Mouse (Mus musculus) forebrain, embryonic 15.5 days (tissue): ENCODE results near the gene Vars2. TPM values are rescaled to one million over a fixed set of nuclear protein-coding genes. Genes with fewer than 3 reads are reported as not detected.

ENCODE experiments used
- ATAC-seq: fragments of 200-750 bp; cut with Nextera tagmentation; replicated peaks from 2 replicates; pipeline ENCODE4 v1.8.0; 2017; ENCODE audit warnings: mild to moderate bottlenecking, moderate TSS enrichment, moderate library complexity
- H3K27ac ChIP-seq: fragments of 300-500 bp; sonication (generic); replicated peaks from 2 replicates; pipeline ENCODE4 v1.5.1; 2015; ENCODE audit warnings: mild to moderate bottlenecking, inconsistent platforms
- H3K27me3 ChIP-seq: fragments of 300-500 bp; sonication (generic); 2 replicates; pipeline ENCODE4 v1.6.1; 2015; ENCODE audit warnings: inconsistent platforms
- H3K36me3 ChIP-seq: fragments of 300-500 bp; sonication (generic); 2 replicates; pipeline ENCODE4 v1.6.1; 2015; ENCODE audit warnings: mild to moderate bottlenecking, inconsistent platforms
- H3K4me1 ChIP-seq: fragments of 300-500 bp; sonication (generic); 2 replicates; pipeline ENCODE4 v1.6.1; 2015; ENCODE audit warnings: inconsistent platforms
- H3K4me2 ChIP-seq: fragments of 300-500 bp; sonication (generic); replicated peaks from 2 replicates; pipeline ENCODE4 v1.6.1; 2015; ENCODE audit warnings: mild to moderate bottlenecking, inconsistent platforms
- H3K4me3 ChIP-seq: fragments of 300-500 bp; sonication (generic); 2 replicates; pipeline ENCODE4 v1.5.1; 2015; ENCODE audit warnings: mild to moderate bottlenecking, inconsistent platforms
- H3K9ac ChIP-seq: fragments of 300-500 bp; sonication (generic); replicated peaks from 2 replicates; pipeline ENCODE4 v1.6.1; 2015; ENCODE audit warnings: mild to moderate bottlenecking, inconsistent platforms
- H3K9me3 ChIP-seq: fragments of 300-500 bp; sonication (generic); 2 replicates; pipeline ENCODE4 v1.6.1; 2016; ENCODE audit warnings: inconsistent platforms
- WGBS: fragments of 180-500 bp; shearing (Covaris S2); methylation state at CpG from one replicate; pipeline ENCODE4 v1.1.7; 2015; ENCODE audit warnings: mixed read lengths; 5-methylcytosine and 5-hydroxymethylcytosine counted together
- polyA plus RNA-seq: library from polyadenylated mRNA; unstranded; fragments of >200 nt; fragmentation: Nextera tagmentation; extraction: Ambion mirVana; gene quantifications from 2 replicates; pipeline ENCODE4 v1.2.1, GENCODE M21; 2015

The Vars2 gene
- polyA plus RNA-seq, 1 experiment from 2014 or later: 18.1 TPM

DNA sequence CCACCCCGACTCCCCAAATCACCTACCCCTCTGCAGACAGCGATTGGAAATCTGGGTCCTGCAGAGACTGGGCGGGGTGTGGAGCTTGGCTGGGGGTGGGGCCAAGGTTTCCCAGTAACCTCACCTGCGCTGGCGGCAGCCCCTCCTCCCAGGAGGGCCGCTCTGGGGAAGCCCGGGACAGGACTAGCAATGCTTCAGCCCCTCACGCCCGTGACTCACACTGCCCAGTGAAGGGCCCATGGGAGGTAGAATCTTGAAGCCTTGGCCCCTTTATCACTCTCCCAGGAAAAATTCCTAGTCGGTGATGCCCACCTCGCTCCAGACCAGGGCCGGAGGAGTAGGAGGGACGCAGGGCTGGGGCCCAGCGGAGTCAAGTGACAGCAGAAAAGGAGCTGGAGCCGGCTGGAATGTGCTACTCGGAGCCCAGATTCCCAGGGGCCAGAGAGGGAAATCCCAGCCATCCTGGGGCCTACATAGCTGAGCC is 34.6 kb upstream of the Vars2 start:
- Histone ChIP-seq H3K4me2 (peak overlapping the region; percentile 89), H3K4me1 (peaks cover 74% of the 10 kb centered on the region), H3K4me3 (peak overlapping the region; percentile 67), H3K36me3 (no peaks in the 10 kb centered on the region), H3K9ac (peak overlapping the region; percentile 84), H3K27me3 (no peaks in the 10 kb centered on the region), H3K9me3 (no peaks in the 10 kb centered on the region), H3K27ac (peak overlapping the region; percentile 99)
- WGBS: 1% methylated on average over 16 of the region's 16 CpGs
- no peak for ATAC-seq

DNA sequence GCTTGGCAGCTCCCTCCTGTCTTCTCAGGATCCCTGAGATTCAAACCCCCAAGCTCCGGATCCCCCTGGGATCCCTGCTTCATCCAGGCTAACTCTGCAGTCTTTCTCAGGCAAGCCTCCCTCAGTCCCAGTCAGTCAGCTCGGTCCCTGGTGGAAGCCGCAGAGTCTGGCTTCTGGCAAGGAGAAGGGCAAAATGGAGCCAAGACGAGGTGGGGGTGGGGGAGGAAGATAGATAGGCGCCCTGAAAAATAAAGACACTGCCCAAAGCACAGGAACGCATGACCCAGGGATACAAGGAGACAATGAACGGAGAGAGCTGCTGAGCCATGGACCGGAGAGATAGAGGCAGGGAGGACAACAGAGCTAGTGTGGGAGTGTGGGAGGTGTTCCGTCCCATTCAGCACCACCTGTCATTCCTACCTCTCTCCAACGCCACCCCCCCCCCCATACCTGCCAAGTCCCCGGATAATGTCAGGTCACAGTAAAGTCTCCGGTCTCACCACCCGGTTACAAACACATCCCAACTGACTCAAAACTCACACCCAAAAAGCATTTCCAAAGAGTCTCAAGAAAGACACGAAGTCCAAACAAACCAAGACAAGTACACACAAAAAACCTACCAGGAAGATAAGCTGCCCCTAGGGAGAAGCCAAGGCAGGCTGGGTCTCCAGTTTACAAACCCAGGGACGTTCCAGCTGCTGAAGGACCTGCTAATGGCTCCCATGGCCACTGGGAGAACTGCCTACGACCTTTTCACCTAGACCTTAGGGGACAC is 34.0 kb upstream of the Vars2 start:
- H3K27ac ChIP-seq: peak overlapping the region; percentile 99
- H3K4me3 ChIP-seq: peak overlapping the region; percentile 67
- H3K36me3 ChIP-seq: no peaks in the 10 kb centered on the region
- H3K27me3 ChIP-seq: no peaks in the 10 kb centered on the region
- H3K4me2 ChIP-seq: peak overlapping the region; percentile 89
- ATAC-seq: no peak
- H3K9me3 ChIP-seq: no peaks in the 10 kb centered on the region
- peak overlapping the region; percentile 84 for H3K9ac ChIP-seq
- WGBS: under 1% methylated on average over 16 of the region's 16 CpGs
- H3K4me1 ChIP-seq: peaks cover 80% of the 10 kb centered on the region

GRCm38 (mm10) chr17:35700371-35700961 is 33.1 kb upstream of the Vars2 start:
- WGBS: 1% methylated on average over 33 of the region's 66 CpGs
- H3K9ac ChIP-seq: peak overlapping the region; percentile 84
- H3K27me3 ChIP-seq: no peaks in the 10 kb centered on the region
- H3K36me3 ChIP-seq: no peaks in the 10 kb centered on the region
- H3K9me3 ChIP-seq: no peaks in the 10 kb centered on the region
- H3K27ac ChIP-seq: peak overlapping the region; percentile 99
- peaks cover 79% of the 10 kb centered on the region for H3K4me1 ChIP-seq
- peak; percentile 53 for ATAC-seq
- peak overlapping the region; percentile 67 for H3K4me3 ChIP-seq
- H3K4me2 ChIP-seq: peak overlapping the region; percentile 89

DNA sequence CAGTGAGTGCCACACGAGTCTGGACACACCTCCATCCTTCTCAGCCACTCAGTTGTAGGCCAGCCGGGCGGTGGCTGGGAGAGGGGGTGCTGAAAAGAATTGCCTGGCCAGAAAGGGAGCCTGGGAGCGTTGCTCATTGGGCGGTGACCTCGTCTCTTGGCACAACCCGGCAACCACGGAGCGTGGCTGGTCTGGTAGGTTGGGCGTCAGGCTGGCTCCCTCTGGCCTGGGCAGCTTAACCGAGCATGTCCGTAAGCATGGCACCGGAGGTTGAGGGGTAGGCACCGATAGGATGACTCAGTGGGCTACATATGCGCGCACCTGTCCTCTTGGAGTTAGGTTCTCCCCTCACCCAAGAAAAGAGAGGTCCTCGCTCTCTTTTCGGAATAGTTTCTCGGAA is 32.5 kb upstream of the Vars2 start:
- peak overlapping the region; percentile 99 for H3K27ac ChIP-seq
- H3K9me3 ChIP-seq: no peaks in the 10 kb centered on the region
- 0 out of 2 replicates have a peak, but pooled peaks have one; percentile 1 for ATAC-seq
- peak overlapping the region; percentile 84 for H3K9ac ChIP-seq
- H3K4me2 ChIP-seq: peak overlapping the region; percentile 89
- H3K4me1 ChIP-seq: peaks cover 74% of the 10 kb centered on the region
- H3K4me3 ChIP-seq: peak overlapping the region; percentile 67
- H3K27me3 ChIP-seq: no peaks in the 10 kb centered on the region
- peaks cover 3% of the 10 kb centered on the region; the same call in 1 of the 2 replicates for H3K36me3 ChIP-seq
- WGBS: 1% methylated on average over 19 of the region's 19 CpGs

DNA sequence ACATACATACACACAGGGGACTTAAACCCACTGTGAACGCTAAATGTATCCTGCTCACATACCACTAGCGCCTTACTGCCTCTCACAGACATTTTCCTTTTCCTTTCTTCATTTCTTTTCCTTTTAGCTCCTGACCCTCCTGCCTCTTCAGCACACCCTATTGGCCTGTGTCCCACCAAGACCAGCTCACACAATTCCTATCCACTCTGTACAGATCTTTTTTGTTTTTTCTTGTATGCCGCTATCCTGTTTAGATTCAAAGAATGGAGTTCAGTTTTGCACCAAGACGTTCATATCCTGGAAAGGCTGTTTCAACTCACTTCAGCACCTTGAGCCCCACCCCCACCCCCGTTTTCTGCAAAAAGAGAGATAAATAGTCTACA is 31.1 kb upstream of the Vars2 start:
- Histone ChIP-seq H3K4me2 (peak overlapping the region; percentile 89), H3K9me3 (no peaks in the 10 kb centered on the region), H3K36me3 (peaks cover 8% of the 10 kb centered on the region), H3K27me3 (no peaks in the 10 kb centered on the region), H3K9ac (peak overlapping the region; percentile 71), H3K27ac (peak overlapping the region; percentile 99), H3K4me3 (peak overlapping the region; percentile 47), H3K4me1 (peaks cover 60% of the 10 kb centered on the region)
- no peak for ATAC-seq
- 12% methylated on average over 5 of the region's 5 CpGs for WGBS

DNA sequence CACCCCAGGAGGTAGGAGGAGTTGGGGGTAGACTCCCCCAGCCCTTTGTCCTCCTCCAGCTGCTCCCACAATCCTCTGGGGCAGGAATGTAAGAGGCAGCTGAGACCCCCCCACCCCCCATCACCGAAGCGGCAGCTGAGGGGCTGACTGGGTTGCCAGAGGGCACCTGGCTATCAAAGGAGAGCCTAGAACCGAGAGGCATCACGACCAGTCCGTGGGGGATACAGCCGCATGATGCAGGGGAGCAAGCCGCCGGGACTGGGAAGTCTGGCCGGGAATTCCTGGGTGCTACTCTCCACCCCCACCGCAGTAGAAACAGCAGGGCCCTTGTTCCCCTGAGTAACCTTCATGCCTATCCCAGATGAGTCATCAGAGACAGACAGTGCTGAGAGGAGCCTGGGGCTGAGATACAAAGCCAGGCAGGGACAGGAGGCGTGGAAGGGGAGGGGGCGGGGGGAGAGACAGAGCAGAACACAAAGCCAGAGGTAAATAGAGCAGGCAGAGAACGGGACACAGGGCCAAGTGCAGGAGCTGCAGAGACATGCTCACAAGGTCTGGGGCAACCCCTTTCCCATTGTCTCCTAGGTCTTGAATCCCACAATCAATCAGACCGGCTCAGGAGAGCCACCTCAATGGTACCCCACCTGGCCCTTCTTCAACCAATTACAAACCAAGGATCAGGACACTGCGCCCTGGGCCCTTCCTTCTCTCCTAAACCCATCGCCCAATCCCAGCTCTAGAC is 30.5 kb upstream of the Vars2 start:
- peaks cover 14% of the 10 kb centered on the region for H3K36me3 ChIP-seq
- H3K4me1 ChIP-seq: peaks cover 60% of the 10 kb centered on the region
- peak overlapping the region; percentile 71 for H3K9ac ChIP-seq
- peak overlapping the region; percentile 99 for H3K27ac ChIP-seq
- H3K27me3 ChIP-seq: no peaks in the 10 kb centered on the region
- H3K4me3 ChIP-seq: peak overlapping the region; percentile 47
- H3K4me2 ChIP-seq: peak overlapping the region; percentile 89
- WGBS: under 1% methylated on average over 16 of the region's 16 CpGs
- peak; percentile 54 for ATAC-seq
- no peaks in the 10 kb centered on the region for H3K9me3 ChIP-seq

DNA sequence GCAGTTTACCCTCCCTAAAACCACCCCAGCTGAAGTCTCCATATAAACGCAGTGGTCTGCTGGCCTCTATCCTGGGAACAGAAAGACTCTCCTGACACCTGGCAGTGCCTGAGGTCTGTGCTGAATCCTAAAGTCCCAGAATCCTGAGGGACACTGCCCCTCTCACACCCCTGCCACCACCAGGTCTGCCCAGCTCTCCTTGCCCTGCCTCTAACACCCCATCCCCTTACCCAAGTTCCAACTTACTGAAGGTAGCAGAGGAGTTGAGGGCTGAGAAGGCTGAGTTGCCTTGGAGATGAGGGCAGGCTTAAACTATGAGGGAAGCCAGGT is 30.0 kb upstream of the Vars2 start:
- H3K4me3 ChIP-seq: peak overlapping the region; percentile 47
- peaks cover 19% of the 10 kb centered on the region for H3K36me3 ChIP-seq
- WGBS: 6% methylated on average over 1 of the region's 1 CpGs
- H3K4me2 ChIP-seq: peak overlapping the region; percentile 89
- H3K27me3 ChIP-seq: no peaks in the 10 kb centered on the region
- peak overlapping the region; percentile 71 for H3K9ac ChIP-seq
- peak; percentile 36 for ATAC-seq
- H3K4me1 ChIP-seq: peaks cover 57% of the 10 kb centered on the region
- H3K9me3 ChIP-seq: no peaks in the 10 kb centered on the region
- peak overlapping the region; percentile 99 for H3K27ac ChIP-seq

GRCm38 (mm10) chr17:35696691-35697090 is 29.3 kb upstream of the Vars2 start:
- H3K36me3 ChIP-seq: peaks cover 26% of the 10 kb centered on the region
- no peak for ATAC-seq

GRCm38 (mm10) chr17:35695289-35695688 is 27.9 kb upstream of the Vars2 start:
- H3K36me3 ChIP-seq: peaks cover 40% of the 10 kb centered on the region
- H3K9me3 ChIP-seq: no peaks in the 10 kb centered on the region
- H3K4me1 ChIP-seq: peaks cover 43% of the 10 kb centered on the region
- no peak overlapping the region for H3K4me3 ChIP-seq
- WGBS: 96% methylated on average over 2 of the region's 2 CpGs
- no peak for ATAC-seq
- H3K9ac ChIP-seq: no peak overlapping the region
- H3K27ac ChIP-seq: no peak overlapping the region
- H3K4me2 ChIP-seq: no peak overlapping the region
- H3K27me3 ChIP-seq: no peaks in the 10 kb centered on the region

More at GRCm38 (mm10) chr17:35696691-35697090, 29.3 kb upstream of the Vars2 start:
- Histone ChIP-seq H3K9me3 (no peaks in the 10 kb centered on the region), H3K4me1 (peaks cover 50% of the 10 kb centered on the region), H3K9ac (peak overlapping the region; percentile 71; the same call in 1 of the 2 replicates), H3K27ac (peak overlapping the region; percentile 99), H3K4me3 (peak overlapping the region; percentile 47), H3K4me2 (peak overlapping the region; percentile 89), H3K27me3 (no peaks in the 10 kb centered on the region)
- 39% methylated on average over 6 of the region's 6 CpGs for WGBS

DNA sequence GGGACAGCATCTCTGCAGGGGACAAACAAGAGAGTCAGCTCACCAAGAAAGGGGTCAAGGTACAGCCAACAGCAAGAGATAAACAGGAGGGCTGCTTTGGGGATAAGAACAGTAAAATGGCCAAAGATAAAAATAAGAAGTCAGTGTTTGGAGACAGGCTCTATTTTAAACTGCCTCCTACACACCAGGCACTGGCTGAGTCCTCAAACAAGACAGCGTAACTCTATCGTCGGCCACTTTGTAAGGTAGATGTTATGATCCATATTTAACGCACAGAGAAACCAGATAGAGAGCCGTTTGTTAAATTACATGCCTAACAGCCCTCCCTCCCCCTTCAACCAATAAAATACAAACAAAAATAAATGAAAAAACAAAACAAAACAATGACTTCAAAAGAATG is 26.5 kb upstream of the Vars2 start:
- ATAC-seq: no peak

GRCm38 (mm10) chr17:35692368-35692767 is 25.0 kb upstream of the Vars2 start:
- H3K9me3 ChIP-seq: no peaks in the 10 kb centered on the region
- H3K4me2 ChIP-seq: no peak overlapping the region
- H3K4me1 ChIP-seq: peaks cover 16% of the 10 kb centered on the region
- no peak overlapping the region for H3K4me3 ChIP-seq
- no peak overlapping the region for H3K9ac ChIP-seq
- 84% methylated on average over 4 of the region's 4 CpGs for WGBS
- no peak overlapping the region for H3K27ac ChIP-seq
- no peak for ATAC-seq
- H3K36me3 ChIP-seq: peaks cover 69% of the 10 kb centered on the region
- no peaks in the 10 kb centered on the region for H3K27me3 ChIP-seq

More for the DNA sequence above, 26.5 kb upstream of the Vars2 start:
- no peak overlapping the region for H3K9ac ChIP-seq
- H3K36me3 ChIP-seq: peaks cover 53% of the 10 kb centered on the region
- H3K27me3 ChIP-seq: no peaks in the 10 kb centered on the region
- 96% methylated on average over 5 of the region's 5 CpGs for WGBS
- H3K4me2 ChIP-seq: no peak overlapping the region
- no peak overlapping the region for H3K27ac ChIP-seq
- peaks cover 31% of the 10 kb centered on the region for H3K4me1 ChIP-seq
- no peak overlapping the region for H3K4me3 ChIP-seq
- H3K9me3 ChIP-seq: no peaks in the 10 kb centered on the region

DNA sequence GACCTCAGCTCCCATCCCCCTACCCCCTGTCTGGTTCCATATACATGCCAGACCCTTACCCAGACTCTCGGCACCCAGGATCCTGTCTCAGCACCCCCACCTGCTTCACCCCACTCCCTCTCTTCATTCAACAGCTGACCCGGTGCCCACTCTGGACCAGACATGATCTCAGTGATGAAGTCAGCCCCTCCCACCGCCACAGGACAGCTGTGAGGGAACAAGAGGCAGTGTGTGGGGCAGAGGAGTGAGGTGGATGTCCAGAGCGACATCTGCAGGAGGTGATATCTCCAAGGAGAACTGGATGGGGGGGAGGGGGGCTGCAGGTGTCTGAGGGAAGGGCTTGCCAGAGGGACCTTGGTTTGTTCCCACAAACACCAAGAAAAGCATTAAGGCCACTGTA is 24.4 kb upstream of the Vars2 start:
- H3K9me3 ChIP-seq: no peaks in the 10 kb centered on the region
- H3K36me3 ChIP-seq: peaks cover 74% of the 10 kb centered on the region
- no peak overlapping the region for H3K4me3 ChIP-seq
- H3K27me3 ChIP-seq: no peaks in the 10 kb centered on the region
- 85% methylated on average over 4 of the region's 4 CpGs for WGBS
- H3K4me1 ChIP-seq: peaks cover 10% of the 10 kb centered on the region
- ATAC-seq: no peak
- H3K9ac ChIP-seq: no peak overlapping the region
- no peak overlapping the region for H3K4me2 ChIP-seq
- H3K27ac ChIP-seq: no peak overlapping the region
